Mouse (Mus musculus) lung, embryonic 15.5 days (tissue): ENCODE data around the gene Eomes. TPM values are rescaled to one million over a fixed set of nuclear protein-coding genes. Genes with fewer than 3 reads are reported as not detected.

Experiments used
- ATAC-seq: fragments of 200-750 bp; cut with Nextera tagmentation; 2 replicates; pipeline ENCODE4 v1.8.0; 2017; ENCODE audit warnings: moderate number of reproducible peaks, borderline replicate concordance; ENCODE audit not compliant: low FRiP score, low TSS enrichment; ENCODE audit errors: extremely low read depth
- H3K27ac ChIP-seq: fragments of 300-500 bp; sonication (generic); 2 replicates; pipeline ENCODE4 v1.5.1; 2015; ENCODE audit warnings: moderate library complexity, mild to moderate bottlenecking, inconsistent platforms
- H3K27me3 ChIP-seq: fragments of 300-500 bp; sonication (generic); 2 replicates; pipeline ENCODE4 v1.6.1; 2015; ENCODE audit warnings: inconsistent platforms
- H3K36me3 ChIP-seq: fragments of 300-500 bp; sonication (generic); 2 replicates; pipeline ENCODE4 v1.6.1; 2015; ENCODE audit warnings: inconsistent platforms
- H3K4me1 ChIP-seq: fragments of 300-500 bp; sonication (generic); 2 replicates; pipeline ENCODE4 v1.6.1; 2015; ENCODE audit warnings: inconsistent platforms
- H3K4me2 ChIP-seq: fragments of 300-500 bp; sonication (generic); 2 replicates; pipeline ENCODE4 v1.6.1; 2015; ENCODE audit warnings: inconsistent platforms, mild to moderate bottlenecking, moderate library complexity
- H3K4me3 ChIP-seq: fragments of 300-500 bp; sonication (generic); 2 replicates; pipeline ENCODE4 v1.5.1; 2015; ENCODE audit warnings: mild to moderate bottlenecking, inconsistent platforms
- H3K9ac ChIP-seq: fragments of 300-500 bp; sonication (generic); 2 replicates; pipeline ENCODE4 v1.6.1; 2015; ENCODE audit warnings: inconsistent platforms
- H3K9me3 ChIP-seq: fragments of 300-500 bp; sonication (generic); 2 replicates; pipeline ENCODE4 v1.6.1; 2016; ENCODE audit warnings: inconsistent platforms
- WGBS: fragments of 180-500 bp; shearing (Covaris S2); methylation state at CpG from one replicate; pipeline ENCODE4 v1.1.7; 2015; 5-methylcytosine and 5-hydroxymethylcytosine counted together
- polyA plus RNA-seq: library from polyadenylated mRNA; unstranded; fragments of >200 nt; fragmentation: Nextera tagmentation; extraction: Ambion mirVana; gene quantifications from 2 replicates; pipeline ENCODE4 v1.2.1, GENCODE M21; 2015

Eomes gene
- polyA plus RNA-seq = 0.08 TPM in 1 of 2 replicates, not detected in the other

GRCm38 (mm10) chr9:118477961-118478360 is at the start of gene Eomes:
Gene Eomes, plus strand, starts transcription at chr9:118478212.
- Histone ChIP-seq H3K27ac (no peak within 1 kb of the TSS), H3K9me3 (no peaks in the 10 kb centered on the region), H3K4me1 (peaks cover 22% of the 10 kb centered on the region), H3K36me3 (no peaks in the 10 kb centered on the region), H3K4me2 (peak within 1 kb of the TSS; percentile 82), H3K27me3 (peaks cover 90% of the 10 kb centered on the region), H3K4me3 (peak within 1 kb of the TSS; percentile 43), H3K9ac (no peak within 1 kb of the TSS; the same call in 1 of the 2 replicates)
- ATAC-seq = no peak
- 1% methylated on average over 9 of the region's 9 CpGs for WGBS

GRCm38 (mm10) chr9:118444809-118445208 is 33.2 kb upstream of the Eomes start:
- Histone ChIP-seq H3K27me3 (no peaks in the 10 kb centered on the region; the same call in 1 of the 2 replicates), H3K9me3 (no peaks in the 10 kb centered on the region), H3K4me3 (no peak overlapping the region), H3K9ac (no peak overlapping the region), H3K27ac (no peak overlapping the region), H3K4me2 (no peak overlapping the region), H3K4me1 (peaks cover 6% of the 10 kb centered on the region; the same call in 1 of the 2 replicates), H3K36me3 (no peaks in the 10 kb centered on the region)
- no peak for ATAC-seq
- WGBS = 25% methylated on average over 9 of the region's 9 CpGs

GRCm38 (mm10) chr9:118449336-118449735 is 28.7 kb upstream of the Eomes start:
- H3K9ac ChIP-seq = no peak overlapping the region
- peaks cover 6% of the 10 kb centered on the region; the same call in 1 of the 2 replicates for H3K4me1 ChIP-seq
- H3K4me2 ChIP-seq = no peak overlapping the region
- no peaks in the 10 kb centered on the region for H3K36me3 ChIP-seq
- no peaks in the 10 kb centered on the region for H3K9me3 ChIP-seq
- H3K27ac ChIP-seq = no peak overlapping the region
- 59% methylated on average over 8 of the region's 8 CpGs for WGBS
- no peak overlapping the region for H3K4me3 ChIP-seq
- peaks cover 4% of the 10 kb centered on the region for H3K27me3 ChIP-seq
- no peak for ATAC-seq

- no peak overlapping the region for H3K9ac ChIP-seq
- peak overlapping the region; percentile 33 for H3K4me3 ChIP-seq
- no peak overlapping the region for H3K27ac ChIP-seq
- H3K36me3 ChIP-seq = no peaks in the 10 kb centered on the region
- peak overlapping the region; percentile 50 for H3K4me2 ChIP-seq
- peaks cover 4% of the 10 kb centered on the region for H3K27me3 ChIP-seq
- 0 out of 2 replicates have a peak, but pooled peaks cover 10% of the 10 kb centered on the region for H3K4me1 ChIP-seq
- ATAC-seq = no peak
- no peaks in the 10 kb centered on the region for H3K9me3 ChIP-seq
- 27% methylated on average over 9 of the region's 9 CpGs for WGBS
Measured at GRCm38 (mm10) chr9:118453427-118453826, 24.6 kb upstream of the Eomes start.

- Histone ChIP-seq H3K27ac (no peak overlapping the region), H3K36me3 (no peaks in the 10 kb centered on the region), H3K9me3 (no peaks in the 10 kb centered on the region), H3K9ac (no peak overlapping the region), H3K4me2 (0 out of 2 replicates have a peak overlapping the region, but pooled peaks have one; percentile 10), H3K4me3 (no peak overlapping the region), H3K27me3 (peaks cover 4% of the 10 kb centered on the region; the same call in 1 of the 2 replicates), H3K4me1 (0 out of 2 replicates have a peak, but pooled peaks cover 10% of the 10 kb centered on the region)
- ATAC-seq = no peak
- 36% methylated on average over 9 of the region's 9 CpGs for WGBS
Measured at GRCm38 (mm10) chr9:118455188-118455845, 22.7 kb upstream of the Eomes start.

GRCm38 (mm10) chr9:118456405-118456804 is 21.6 kb upstream of the Eomes start:
- 28% methylated on average over 6 of the region's 6 CpGs for WGBS
- no peak overlapping the region for H3K4me2 ChIP-seq
- peaks cover 4% of the 10 kb centered on the region; the same call in 1 of the 2 replicates for H3K27me3 ChIP-seq
- H3K9me3 ChIP-seq = no peaks in the 10 kb centered on the region
- no peak overlapping the region for H3K4me3 ChIP-seq
- H3K36me3 ChIP-seq = no peaks in the 10 kb centered on the region
- H3K4me1 ChIP-seq = 0 out of 2 replicates have a peak, but pooled peaks cover 10% of the 10 kb centered on the region
- no peak overlapping the region for H3K9ac ChIP-seq
- ATAC-seq = no peak
- H3K27ac ChIP-seq = no peak overlapping the region

- Histone ChIP-seq H3K9me3 (no peaks in the 10 kb centered on the region), H3K4me2 (no peak overlapping the region), H3K4me1 (0 out of 2 replicates have a peak, but pooled peaks cover 10% of the 10 kb centered on the region), H3K27ac (no peak overlapping the region), H3K36me3 (no peaks in the 10 kb centered on the region), H3K9ac (no peak overlapping the region), H3K4me3 (no peak overlapping the region), H3K27me3 (peaks cover 5% of the 10 kb centered on the region; the same call in 1 of the 2 replicates)
- WGBS = 10% methylated on average over 5 of the region's 5 CpGs
- ATAC-seq = no peak
Measured at GRCm38 (mm10) chr9:118458039-118458438, 20.0 kb upstream of the Eomes start.

- Histone ChIP-seq H3K4me3 (no peak overlapping the region), H3K27ac (no peak overlapping the region), H3K36me3 (no peaks in the 10 kb centered on the region), H3K4me2 (no peak overlapping the region), H3K9ac (no peak overlapping the region), H3K27me3 (peaks cover 28% of the 10 kb centered on the region), H3K9me3 (no peaks in the 10 kb centered on the region), H3K4me1 (no peaks in the 10 kb centered on the region)
- 39% methylated on average over 1 of the region's 1 CpGs for WGBS
- no peak for ATAC-seq
Measured at GRCm38 (mm10) chr9:118464031-118464430, 14.0 kb upstream of the Eomes start.

GRCm38 (mm10) chr9:118468301-118468700 is 9.7 kb upstream of the Eomes start:
- H3K27ac ChIP-seq = no peak overlapping the region
- H3K36me3 ChIP-seq = no peaks in the 10 kb centered on the region
- H3K9me3 ChIP-seq = no peaks in the 10 kb centered on the region
- H3K4me3 ChIP-seq = no peak overlapping the region
- H3K4me2 ChIP-seq = no peak overlapping the region
- H3K27me3 ChIP-seq = peaks cover 63% of the 10 kb centered on the region
- ATAC-seq = no peak
- no peaks in the 10 kb centered on the region for H3K4me1 ChIP-seq
- no peak overlapping the region for H3K9ac ChIP-seq
- 6% methylated on average over 14 of the region's 14 CpGs for WGBS

GRCm38 (mm10) chr9:118469272-118469671 is 8.7 kb upstream of the Eomes start:
- no peak for ATAC-seq
- 13% methylated on average over 16 of the region's 16 CpGs for WGBS
- Histone ChIP-seq H3K4me1 (no peaks in the 10 kb centered on the region), H3K36me3 (no peaks in the 10 kb centered on the region), H3K4me2 (no peak overlapping the region), H3K4me3 (no peak overlapping the region), H3K27ac (no peak overlapping the region), H3K9me3 (no peaks in the 10 kb centered on the region), H3K27me3 (peaks cover 64% of the 10 kb centered on the region), H3K9ac (no peak overlapping the region)

- Histone ChIP-seq H3K9me3 (no peaks in the 10 kb centered on the region), H3K4me3 (no peak overlapping the region), H3K9ac (no peak overlapping the region), H3K27ac (no peak overlapping the region), H3K4me2 (no peak overlapping the region), H3K27me3 (peaks cover 85% of the 10 kb centered on the region), H3K36me3 (no peaks in the 10 kb centered on the region), H3K4me1 (no peaks in the 10 kb centered on the region)
- no peak for ATAC-seq
- 26% methylated on average over 3 of the region's 3 CpGs for WGBS
Measured at GRCm38 (mm10) chr9:118471296-118471695, 6.7 kb upstream of the Eomes start.

- Histone ChIP-seq H3K4me1 (peaks cover 22% of the 10 kb centered on the region), H3K27me3 (peaks cover 87% of the 10 kb centered on the region), H3K9ac (no peak overlapping the region), H3K9me3 (no peaks in the 10 kb centered on the region), H3K4me2 (peak overlapping the region; percentile 82), H3K4me3 (peak overlapping the region; percentile 43; the same call in 1 of the 2 replicates), H3K27ac (no peak overlapping the region), H3K36me3 (no peaks in the 10 kb centered on the region)
- ATAC-seq = no peak
- WGBS = 3% methylated on average over 22 of the region's 22 CpGs
Measured at GRCm38 (mm10) chr9:118476211-118476765, 1.7 kb upstream of the Eomes start.
